Mouse (Mus musculus): Measurements from ENCODE around the gene Rhob. TPM values are rescaled to one million over a fixed set of nuclear protein-coding genes. Genes with fewer than 3 reads are reported as not detected.

Rhob gene
- polyA plus RNA-seq, 1 experiment: 130 TPM

DNA sequence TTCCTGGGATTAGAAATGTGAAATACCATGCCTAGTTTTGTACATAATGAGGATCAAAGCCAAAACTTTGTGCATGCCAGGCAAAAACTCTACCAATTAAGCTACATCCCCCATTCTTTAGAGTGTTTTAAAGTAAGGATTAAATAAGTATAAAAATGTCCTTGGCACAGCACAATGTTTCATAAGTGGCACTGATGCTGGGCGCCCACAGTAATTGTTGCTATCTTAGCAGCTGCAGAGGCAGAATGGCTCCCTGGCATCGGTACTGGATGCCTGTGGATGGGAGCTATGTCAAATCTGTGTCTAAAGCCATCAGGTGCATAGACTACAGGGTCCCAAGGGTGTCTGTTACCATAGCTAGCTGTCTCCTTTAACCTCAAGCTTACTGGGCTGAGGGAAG lies 28.8 kb downstream of the Rhob start:
- Histone ChIP-seq H3K27me3 (ENCODE audit: control insufficient read depth, insufficient read depth, insufficient read length) (no peaks in the 10 kb centered on the region), H3K36me3 (ENCODE audit: control insufficient read depth, insufficient read depth) (no peaks in the 10 kb centered on the region), H3K4me3 (ENCODE audit: insufficient read depth, poor library complexity, severe bottlenecking) (no peak overlapping the region), H3K79me3 (ENCODE audit: low read depth) (no peaks in the 10 kb centered on the region), H3ac (ENCODE audit: control insufficient read depth, insufficient read length, low read depth) (no peak overlapping the region), H3K79me2 (ENCODE audit: control insufficient read depth, insufficient read depth) (no peaks in the 10 kb centered on the region)
- TF ChIP-seq CTCF (IDR thresholded peaks at IDR 0.05; ENCODE audit: control insufficient read depth, insufficient read depth, insufficient read length) (no peak), MYOG (IDR thresholded peaks at IDR 0.05; ENCODE audit: control insufficient read depth, extremely low read depth, insufficient read length) (no peak), MYOD1 (IDR thresholded peaks at IDR 0.05; ENCODE audit: control insufficient read depth, insufficient read length, low read depth) (no peak), USF1 (IDR thresholded peaks at IDR 0.05; ENCODE audit: low read depth) (no peak), MAX (IDR thresholded peaks at IDR 0.05) (no peak), FOSL1 (IDR thresholded peaks at IDR 0.05; ENCODE audit: insufficient read depth, low read length, poor library complexity, severe bottlenecking) (no peak), CEBPB (IDR thresholded peaks at IDR 0.05; ENCODE audit: low read depth) (no peak)

GRCm38 (mm10) chr12:8469742-8470494 lies 29.9 kb downstream of the Rhob start:
- no peak overlapping the region for H3ac ChIP-seq (ENCODE audit: control insufficient read depth, insufficient read length, low read depth)
- H3K79me2 ChIP-seq (ENCODE audit: control insufficient read depth, insufficient read depth): no peaks in the 10 kb centered on the region
- H3K36me3 ChIP-seq (ENCODE audit: control insufficient read depth, insufficient read depth): no peaks in the 10 kb centered on the region
- no peaks in the 10 kb centered on the region for H3K27me3 ChIP-seq (ENCODE audit: control insufficient read depth, insufficient read depth, insufficient read length)
- TF ChIP-seq CTCF (IDR thresholded peaks at IDR 0.05; ENCODE audit: control insufficient read depth, insufficient read depth, insufficient read length) (no peak), MYOD1 (IDR thresholded peaks at IDR 0.05; ENCODE audit: control insufficient read depth, insufficient read length, low read depth) (no peak), MYOG (IDR thresholded peaks at IDR 0.05; ENCODE audit: control insufficient read depth, extremely low read depth, insufficient read length) (no peak), FOSL1 (IDR thresholded peaks at IDR 0.05; ENCODE audit: insufficient read depth, low read length, poor library complexity, severe bottlenecking) (no peak), USF1 (IDR thresholded peaks at IDR 0.05; ENCODE audit: low read depth) (no peak), MAX (IDR thresholded peaks at IDR 0.05) (no peak), CEBPB (IDR thresholded peaks at IDR 0.05; ENCODE audit: low read depth) (no peak)
- H3K4me3 ChIP-seq (ENCODE audit: insufficient read depth, poor library complexity, severe bottlenecking): no peak overlapping the region
- H3K79me3 ChIP-seq (ENCODE audit: low read depth): no peaks in the 10 kb centered on the region

DNA sequence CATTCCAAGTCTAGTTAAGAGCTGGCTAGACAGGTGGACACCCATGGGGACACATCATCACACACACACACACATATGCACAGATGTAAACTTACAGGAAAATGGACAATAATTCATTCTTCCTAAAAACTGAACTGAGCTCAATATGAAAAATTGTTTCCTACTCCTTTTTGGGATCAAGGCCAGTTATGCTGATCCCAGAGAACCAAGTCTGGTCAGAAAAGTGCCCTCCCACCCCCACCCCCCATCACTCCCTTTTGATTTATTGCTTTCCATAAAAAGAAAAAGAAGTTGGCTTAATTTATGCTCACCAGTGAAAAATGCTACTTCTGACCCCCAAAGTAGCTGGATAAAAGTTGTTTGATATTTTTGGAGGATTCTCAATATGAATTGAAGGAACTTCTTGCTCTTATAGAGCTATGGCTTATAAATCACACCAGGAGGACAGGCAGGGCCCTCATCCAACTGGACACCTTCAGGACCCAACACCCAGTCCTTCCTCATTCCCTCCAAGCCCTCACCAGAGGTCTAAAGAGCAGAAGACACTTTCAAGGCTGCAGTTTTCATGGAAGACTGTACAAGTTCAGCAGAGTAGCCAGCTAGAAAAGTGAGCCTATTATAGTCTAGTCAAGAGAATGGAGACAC lies 31.5 kb downstream of the Rhob start:
- Histone ChIP-seq H3K79me2 (ENCODE audit: control insufficient read depth, insufficient read depth) (no peaks in the 10 kb centered on the region), H3ac (ENCODE audit: control insufficient read depth, insufficient read length, low read depth) (no peak overlapping the region)
- TF ChIP-seq MYOG (IDR thresholded peaks at IDR 0.05; ENCODE audit: control insufficient read depth, extremely low read depth, insufficient read length): no peak
- TF ChIP-seq CTCF (IDR thresholded peaks at IDR 0.05; ENCODE audit: control insufficient read depth, insufficient read depth, insufficient read length): no peak
- TF ChIP-seq USF1 (IDR thresholded peaks at IDR 0.05; ENCODE audit: low read depth): no peak
- TF ChIP-seq MAX (IDR thresholded peaks at IDR 0.05): no peak
- TF ChIP-seq MYOD1 (IDR thresholded peaks at IDR 0.05; ENCODE audit: control insufficient read depth, insufficient read length, low read depth): no peak
- TF ChIP-seq FOSL1 (IDR thresholded peaks at IDR 0.05; ENCODE audit: insufficient read depth, low read length, poor library complexity, severe bottlenecking): no peak
- no peak for TF ChIP-seq CEBPB (IDR thresholded peaks at IDR 0.05; ENCODE audit: low read depth)

DNA sequence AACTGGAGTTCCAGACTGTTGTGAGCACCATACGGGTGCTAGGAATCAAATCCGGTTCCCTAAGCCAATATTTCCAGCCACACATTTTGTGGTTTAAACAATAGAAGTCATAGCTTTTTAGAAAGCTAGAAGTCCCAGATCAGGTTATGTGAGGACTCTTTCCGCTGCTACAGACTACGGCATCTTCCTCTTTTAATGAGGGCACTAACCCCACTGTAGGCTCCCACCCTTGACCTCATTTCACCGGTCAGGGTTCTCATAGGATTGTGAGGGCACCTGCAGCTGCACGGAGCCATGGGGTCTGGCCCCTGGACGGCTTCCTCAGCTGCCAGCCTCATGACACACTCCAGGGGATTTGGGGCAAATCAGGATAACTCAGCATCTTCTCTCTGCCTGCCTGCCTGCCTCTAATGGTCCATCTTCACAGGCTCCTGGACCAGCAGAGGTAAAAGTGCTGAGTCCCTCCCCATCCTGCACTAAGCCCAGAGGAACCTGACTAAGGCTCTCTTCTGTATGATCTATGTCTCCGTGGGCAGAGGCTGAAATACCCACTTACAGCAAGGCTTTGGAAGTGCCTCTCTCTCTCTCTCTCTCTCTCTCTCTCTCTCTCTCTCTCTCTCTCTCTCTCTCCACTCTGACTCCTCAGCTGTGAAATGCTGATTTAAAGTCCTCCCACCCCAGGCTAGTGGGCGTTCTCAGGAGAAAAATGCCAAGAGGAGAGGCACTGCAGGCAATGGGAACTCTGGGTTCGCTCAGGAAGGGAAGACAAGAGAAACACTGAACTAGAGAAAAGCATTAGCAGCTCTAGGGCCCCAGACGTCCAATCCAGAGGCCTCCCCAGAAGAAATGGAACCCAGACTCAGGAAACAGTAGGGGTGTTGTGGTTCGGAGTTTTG lies 32.5 kb downstream of the Rhob start:
- no peak overlapping the region for H3K4me3 ChIP-seq (ENCODE audit: insufficient read depth, poor library complexity, severe bottlenecking)
- H3ac ChIP-seq (ENCODE audit: control insufficient read depth, insufficient read length, low read depth): no peak overlapping the region
- no peaks in the 10 kb centered on the region for H3K27me3 ChIP-seq (ENCODE audit: control insufficient read depth, insufficient read depth, insufficient read length)
- no peak for TF ChIP-seq CEBPB (IDR thresholded peaks at IDR 0.05; ENCODE audit: low read depth)
- TF ChIP-seq MYOG (IDR thresholded peaks at IDR 0.05; ENCODE audit: control insufficient read depth, extremely low read depth, insufficient read length): no peak
- no peak for TF ChIP-seq FOSL1 (IDR thresholded peaks at IDR 0.05; ENCODE audit: insufficient read depth, low read length, poor library complexity, severe bottlenecking)
- no peak for TF ChIP-seq USF1 (IDR thresholded peaks at IDR 0.05; ENCODE audit: low read depth)
- no peak for TF ChIP-seq MYOD1 (IDR thresholded peaks at IDR 0.05; ENCODE audit: control insufficient read depth, insufficient read length, low read depth)
- no peak for TF ChIP-seq CTCF (IDR thresholded peaks at IDR 0.05; ENCODE audit: control insufficient read depth, insufficient read depth, insufficient read length)
- no peak for TF ChIP-seq MAX (IDR thresholded peaks at IDR 0.05)
- no peaks in the 10 kb centered on the region for H3K79me3 ChIP-seq (ENCODE audit: low read depth)
- no peaks in the 10 kb centered on the region for H3K79me2 ChIP-seq (ENCODE audit: control insufficient read depth, insufficient read depth)
- no peaks in the 10 kb centered on the region for H3K36me3 ChIP-seq (ENCODE audit: control insufficient read depth, insufficient read depth)

More for the DNA sequence above, 31.5 kb downstream of the Rhob start:
- Histone ChIP-seq H3K27me3 (ENCODE audit: control insufficient read depth, insufficient read depth, insufficient read length) (no peaks in the 10 kb centered on the region), H3K36me3 (ENCODE audit: control insufficient read depth, insufficient read depth) (no peaks in the 10 kb centered on the region), H3K4me3 (ENCODE audit: insufficient read depth, poor library complexity, severe bottlenecking) (no peak overlapping the region), H3K79me3 (ENCODE audit: low read depth) (no peaks in the 10 kb centered on the region)

GRCm38 (mm10) chr12:8465680-8466079 lies 34.1 kb downstream of the Rhob start:
- Histone ChIP-seq H3K36me3 (ENCODE audit: control insufficient read depth, insufficient read depth) (no peaks in the 10 kb centered on the region), H3K79me3 (ENCODE audit: low read depth) (no peaks in the 10 kb centered on the region), H3K4me3 (ENCODE audit: insufficient read depth, poor library complexity, severe bottlenecking) (no peak overlapping the region), H3K79me2 (ENCODE audit: control insufficient read depth, insufficient read depth) (no peaks in the 10 kb centered on the region), H3K27me3 (ENCODE audit: control insufficient read depth, insufficient read depth, insufficient read length) (no peaks in the 10 kb centered on the region), H3ac (ENCODE audit: control insufficient read depth, insufficient read length, low read depth) (no peak overlapping the region)
- TF ChIP-seq USF1 (IDR thresholded peaks at IDR 0.05; ENCODE audit: low read depth): no peak
- TF ChIP-seq CTCF (IDR thresholded peaks at IDR 0.05; ENCODE audit: control insufficient read depth, insufficient read depth, insufficient read length): no peak
- TF ChIP-seq MYOD1 (IDR thresholded peaks at IDR 0.05; ENCODE audit: control insufficient read depth, insufficient read length, low read depth): no peak
- no peak for TF ChIP-seq CEBPB (IDR thresholded peaks at IDR 0.05; ENCODE audit: low read depth)
- TF ChIP-seq FOSL1 (IDR thresholded peaks at IDR 0.05; ENCODE audit: insufficient read depth, low read length, poor library complexity, severe bottlenecking): no peak
- TF ChIP-seq MYOG (IDR thresholded peaks at IDR 0.05; ENCODE audit: control insufficient read depth, extremely low read depth, insufficient read length): no peak
- no peak for TF ChIP-seq MAX (IDR thresholded peaks at IDR 0.05)
